Mouse (Mus musculus) mouse trophoblast stem cell (cell line): Measurements from ENCODE around the gene Cdc37.

Experiments used
- in situ Hi-C, 2 experiments: fragments of 300-500 bp; cut with MseI, MboI; formaldehyde crosslinking; loops; 2 replicates in 1 of 2; 3 replicates in 1 of 2; pipeline ENCODE4 v1.15.1; 2025

Gene Cdc37

DNA sequence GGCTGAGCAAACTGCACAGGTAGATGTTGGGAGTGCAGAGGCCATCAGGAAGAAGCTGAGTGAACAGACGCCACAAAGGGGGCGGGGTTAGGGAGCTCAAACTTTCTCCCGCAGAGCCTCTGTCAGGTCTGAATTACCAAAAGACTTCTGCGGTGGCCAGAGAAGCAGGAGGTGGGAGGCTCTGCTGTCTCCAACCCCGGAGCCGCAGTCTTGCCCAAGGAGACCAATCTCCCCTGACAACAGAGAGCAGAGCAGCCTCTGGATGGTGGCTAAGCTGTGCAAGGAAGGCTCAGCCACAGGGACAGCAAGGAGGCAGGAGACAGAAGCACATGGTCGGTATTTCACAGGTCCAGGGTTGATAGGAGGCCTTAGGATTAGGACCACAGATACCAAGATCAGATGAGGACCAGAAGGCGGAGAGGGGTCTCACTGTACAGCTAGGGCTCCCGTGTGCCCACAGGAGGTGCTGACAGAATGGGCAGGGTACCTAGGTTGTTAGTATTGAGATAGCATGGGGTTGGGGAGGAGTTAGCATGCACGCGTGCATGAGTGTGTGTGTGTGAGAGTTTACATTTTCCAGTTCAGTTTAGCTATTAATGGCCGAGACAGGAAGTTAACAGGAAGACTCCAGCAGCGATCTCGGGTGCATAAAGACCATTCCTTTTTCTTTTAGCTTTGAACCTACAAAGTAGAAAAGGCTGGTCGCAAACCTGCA is 49.2 kb downstream of the Cdc37 start:
- in situ Hi-C loops: no loop called here

DNA sequence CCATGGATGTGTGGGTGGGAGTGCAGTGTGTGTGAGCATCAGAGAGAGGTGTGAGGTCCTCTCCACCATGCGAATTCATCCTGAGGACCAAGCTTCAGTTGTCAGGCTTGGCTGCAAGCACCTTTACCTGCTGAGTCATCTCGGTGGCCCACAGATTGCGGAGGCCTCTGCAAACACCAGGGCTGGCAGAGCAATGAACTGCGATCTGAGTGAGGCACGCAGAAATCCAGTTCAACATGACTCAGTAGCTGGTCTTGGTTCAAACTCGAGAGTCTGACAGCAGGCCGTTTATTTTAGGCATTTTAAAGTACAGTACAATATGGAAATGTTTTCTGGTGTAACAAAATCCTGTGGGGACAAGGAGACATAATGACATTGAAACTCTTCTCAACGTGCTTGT is 52.0 kb downstream of the Cdc37 start:
- in situ Hi-C loops: no loop called here

DNA sequence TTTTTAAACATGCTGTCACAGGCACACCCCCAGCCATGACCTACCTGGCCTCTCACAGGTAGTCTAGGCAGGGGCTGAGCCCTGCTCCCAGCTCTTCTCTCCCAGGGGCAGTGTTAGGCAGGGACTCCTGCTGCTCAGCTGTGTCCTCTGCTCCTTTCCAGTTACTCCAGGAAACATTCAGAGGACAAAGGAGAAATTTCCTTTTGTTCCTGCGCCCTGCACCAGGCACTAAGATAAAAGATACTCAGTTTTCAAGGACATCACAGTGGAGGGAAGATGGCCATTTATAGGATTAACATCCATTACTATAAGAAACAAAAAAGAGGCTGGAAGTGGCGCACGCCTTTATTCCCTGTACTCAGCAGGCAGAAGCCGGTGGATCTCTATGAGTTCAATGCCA is 53.8 kb downstream of the Cdc37 start:
- in situ Hi-C loops: no loop called here

DNA sequence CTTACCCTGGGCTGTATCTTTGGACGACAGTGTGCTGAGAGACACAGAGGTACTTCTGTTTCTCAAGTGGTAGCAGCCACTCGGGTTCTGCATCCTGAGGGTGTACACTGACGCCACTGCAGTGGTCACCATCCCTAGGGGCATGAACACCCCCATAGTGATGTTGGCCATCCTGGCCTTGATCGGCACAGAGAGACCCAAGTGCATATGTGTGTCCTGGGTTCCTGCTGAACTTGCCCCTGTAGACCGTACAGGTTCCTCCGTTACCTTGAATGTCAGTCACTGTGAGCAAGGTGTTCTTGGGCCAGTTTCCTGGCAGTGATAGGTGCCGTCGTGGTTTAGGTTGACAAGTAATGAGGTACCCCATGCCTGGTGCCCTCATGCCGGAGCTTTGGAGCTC is 56.4 kb downstream of the Cdc37 start:
- in situ Hi-C loops: no loop called here

DNA sequence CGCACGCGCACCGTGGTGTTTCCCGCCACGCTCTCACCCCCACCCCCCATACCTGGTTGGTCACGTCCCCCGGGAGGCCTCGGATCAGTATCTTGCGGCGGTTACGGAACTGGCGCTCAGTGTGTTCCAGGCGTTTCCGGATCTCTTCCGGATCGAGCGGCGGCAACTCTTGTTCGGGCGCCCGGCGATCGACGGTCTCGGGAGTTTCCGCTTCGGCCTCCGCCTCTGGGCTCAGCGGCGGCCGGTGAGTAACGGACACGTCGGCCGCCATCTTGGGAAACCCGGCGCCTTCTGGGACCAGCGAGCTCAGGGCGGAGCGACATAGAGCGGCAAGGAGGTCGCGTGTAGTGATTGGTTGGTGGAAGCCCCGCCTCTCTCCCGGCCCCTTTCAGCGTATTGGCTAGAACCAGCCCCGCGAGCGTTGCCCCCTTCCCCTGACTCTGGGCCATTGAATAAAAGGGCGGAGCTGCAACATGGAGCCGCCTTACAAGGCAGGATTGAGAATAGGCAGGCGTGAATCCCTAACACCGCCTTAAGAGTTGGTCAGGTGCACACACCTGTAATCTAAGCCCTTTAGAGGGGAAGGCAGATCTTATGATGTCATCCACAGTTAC is 58.0 kb downstream of the Cdc37 start, which contains the start of the genes Gm38431 and Raver1:
TSS of gene Gm38431 (minus strand) at position 291 of the 614 bp plus-strand sequence.
TSS of gene Raver1 (minus strand) at position 302 of the 614 bp plus-strand sequence.
- in situ Hi-C loops: no loop called here

DNA sequence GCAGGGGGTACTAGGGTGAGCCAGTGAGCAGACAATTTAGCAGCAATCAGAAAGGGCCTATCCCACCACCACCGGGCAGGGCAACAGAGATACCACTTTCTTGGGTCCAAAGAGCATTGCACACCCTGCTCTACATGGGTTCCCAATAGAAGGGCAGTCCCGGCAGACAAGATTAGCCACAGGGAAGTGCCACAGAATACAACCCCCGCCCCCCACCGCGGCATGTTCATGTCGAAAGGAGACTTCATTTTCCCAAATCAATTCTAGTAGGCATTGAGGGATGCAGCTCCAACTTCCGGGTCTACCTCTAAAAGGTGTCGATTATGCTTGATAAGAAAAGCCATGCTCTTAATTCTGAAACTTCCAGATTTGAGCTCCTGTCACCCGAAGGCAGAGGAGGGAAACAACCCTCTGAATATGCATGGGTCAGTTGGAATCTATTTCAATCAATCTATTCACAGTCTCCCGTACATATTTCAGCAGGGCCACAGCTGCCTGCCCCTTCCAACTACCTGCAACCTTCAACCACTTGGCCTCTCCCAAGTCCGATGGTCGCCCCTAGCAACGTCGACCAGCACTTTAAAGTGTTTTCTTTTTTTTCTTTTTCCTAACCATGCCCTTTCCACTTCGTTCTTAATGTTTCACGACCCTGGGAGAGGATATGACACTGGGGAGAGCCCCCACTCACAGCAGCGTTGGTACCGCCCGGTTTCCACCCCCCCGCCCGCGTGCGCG is 58.6 kb downstream of the Cdc37 start:
- in situ Hi-C loops: no loop called here

DNA sequence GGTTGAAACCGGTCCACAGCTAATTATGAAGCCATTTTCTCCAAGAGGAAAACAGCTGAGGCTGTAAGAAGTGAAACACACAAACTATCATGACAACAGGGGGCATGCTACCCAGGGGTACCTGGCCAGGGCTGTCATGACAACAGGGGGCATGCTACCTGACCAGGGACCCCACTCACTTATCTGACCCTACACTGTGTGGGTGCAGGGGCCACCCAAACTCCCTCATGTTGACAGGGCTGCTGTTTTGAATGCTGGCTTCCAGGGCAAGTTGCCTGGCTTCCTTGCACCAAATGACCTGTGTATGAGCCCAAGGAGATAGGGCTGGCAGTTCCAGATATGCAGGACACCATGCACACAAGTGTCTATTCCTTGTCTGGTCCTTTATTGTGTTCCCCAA is 59.2 kb downstream of the Cdc37 start:
- in situ Hi-C loops: no loop called here

DNA sequence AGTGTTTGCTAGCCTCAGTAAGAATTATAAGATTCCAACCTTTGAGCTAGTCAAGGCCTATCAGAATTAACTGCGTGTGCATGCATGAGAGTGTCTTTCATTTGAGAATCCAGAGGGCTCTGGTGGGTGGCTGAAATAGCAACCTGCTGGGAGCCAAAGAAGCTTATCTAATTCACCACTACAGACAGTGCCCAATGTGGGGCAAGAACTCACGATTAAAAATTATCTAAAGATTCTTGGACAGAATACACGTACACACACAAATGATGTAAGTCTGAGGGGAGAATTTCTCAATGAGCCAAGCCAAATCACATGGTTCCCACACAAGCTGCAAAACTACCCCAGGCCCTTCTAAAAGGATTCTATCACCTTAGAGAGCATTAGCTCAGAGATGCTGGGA is 66.5 kb downstream of the Cdc37 start:
- in situ Hi-C loops: no loop called here
